Mouse (Mus musculus) megakaryocyte-erythroid progenitor cell, adult 5-6 weeks (primary cell): ENCODE measurements at regions not wholly inside any gene's neighbourhood (a gene's known extent, or its start where the extent isn't known, plus 50 kb on each side); places are given as distances from the start of the nearest gene placed in this dataset.

Experiments
- ATAC-seq: replicated peaks from 2 replicates; pipeline ENCODE4 v1.8.0; 2016; ENCODE audit warnings: mild to moderate bottlenecking, inconsistent platforms; ENCODE audit not compliant: severe bottlenecking, poor library complexity, low FRiP score, low TSS enrichment

DNA sequence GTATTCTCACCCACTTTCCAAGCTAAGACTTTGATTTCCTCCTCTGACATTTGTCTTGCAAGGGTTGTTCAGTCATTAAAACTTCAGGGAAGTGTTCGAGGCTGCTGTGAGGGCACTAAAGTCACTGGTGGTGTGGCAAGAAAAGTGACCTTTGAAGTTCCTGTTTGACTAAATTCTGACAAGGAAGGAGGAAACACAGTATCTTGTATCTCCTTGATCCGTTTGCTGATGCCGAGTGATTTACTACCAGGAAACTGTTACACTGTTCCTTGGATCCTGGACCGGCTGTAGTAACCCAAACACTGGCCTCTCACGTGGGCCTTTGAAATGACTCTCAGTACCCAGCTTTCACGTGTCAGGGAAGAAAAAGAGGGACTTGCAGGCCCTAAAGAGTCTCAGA lies 53.5 kb upstream of the Ralgapa2 start:
- ATAC-seq, result no peak

DNA sequence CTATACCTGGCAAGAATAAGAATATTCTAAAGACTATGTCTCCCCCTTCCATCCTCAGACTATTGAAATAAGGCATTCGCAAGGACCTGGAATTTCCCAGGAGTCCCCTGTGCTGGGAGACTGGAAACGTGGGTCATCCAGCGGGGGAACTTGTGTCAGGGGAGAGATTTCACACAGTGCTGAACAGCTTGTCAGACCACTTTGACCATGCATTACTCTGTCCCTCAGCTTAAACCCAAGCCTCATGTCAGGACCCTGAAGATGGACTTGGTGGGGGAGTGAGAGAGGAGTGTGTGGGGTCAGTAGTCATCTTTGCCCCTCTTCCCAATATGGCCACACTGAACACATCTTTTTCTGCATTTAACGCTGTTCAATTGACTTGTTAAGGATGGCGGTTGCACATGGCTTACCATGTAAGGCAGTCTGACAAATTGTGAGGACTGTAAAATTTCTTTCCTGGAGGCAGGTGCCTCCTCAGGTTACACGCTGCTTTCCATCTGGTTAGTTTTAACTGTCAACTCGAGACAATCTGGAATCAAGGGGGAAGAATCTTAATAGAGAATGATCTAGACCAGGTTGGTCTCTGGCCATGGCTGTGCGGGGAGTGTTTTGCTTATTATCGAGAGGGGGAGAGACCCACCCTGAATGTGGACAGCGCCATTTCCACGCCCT lies 56.2 kb upstream of the Ralgapa2 start:
- ATAC-seq, result no peak

DNA sequence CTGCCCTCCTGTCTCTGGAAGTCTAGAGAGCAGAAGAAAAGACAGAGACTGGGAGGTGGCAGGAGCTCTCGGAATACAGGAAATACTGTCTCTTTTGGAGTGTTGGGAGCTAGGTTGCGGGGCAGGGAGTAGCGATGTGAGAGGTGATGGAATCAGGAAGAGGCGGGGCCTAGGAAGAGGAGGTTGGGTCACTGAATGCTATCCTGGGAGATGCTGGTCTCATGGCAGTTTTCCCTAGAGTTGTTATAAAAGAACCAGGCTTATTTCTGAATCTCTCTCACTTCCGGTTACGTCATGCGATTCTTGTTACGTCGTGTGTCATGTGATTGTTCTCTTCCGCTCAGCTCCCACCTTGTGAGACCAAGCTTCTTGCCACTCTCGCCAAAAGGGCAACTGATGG lies 58.9 kb upstream of the Ralgapa2 start:
- no peak for ATAC-seq

DNA sequence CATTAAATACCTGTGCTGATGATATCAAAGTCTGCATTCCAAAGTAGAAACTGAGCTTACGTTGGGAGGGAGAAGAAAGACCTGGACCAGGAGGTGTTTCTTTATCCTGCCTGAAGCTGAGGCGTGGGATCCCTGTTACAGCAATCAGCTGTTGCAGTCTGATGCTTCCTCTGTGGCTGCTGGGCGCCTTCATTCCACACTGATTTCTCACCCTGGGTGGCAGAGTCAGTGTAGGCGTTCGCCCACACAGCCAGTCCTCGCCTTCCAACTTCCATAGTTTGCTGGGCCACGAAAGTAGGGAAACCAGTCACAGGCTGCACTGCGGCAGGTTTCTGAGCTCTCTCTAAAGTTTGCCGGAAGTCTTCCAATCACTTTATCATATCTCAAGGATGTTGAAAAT lies 59.7 kb upstream of the Ralgapa2 start:
- ATAC-seq, result no peak

DNA sequence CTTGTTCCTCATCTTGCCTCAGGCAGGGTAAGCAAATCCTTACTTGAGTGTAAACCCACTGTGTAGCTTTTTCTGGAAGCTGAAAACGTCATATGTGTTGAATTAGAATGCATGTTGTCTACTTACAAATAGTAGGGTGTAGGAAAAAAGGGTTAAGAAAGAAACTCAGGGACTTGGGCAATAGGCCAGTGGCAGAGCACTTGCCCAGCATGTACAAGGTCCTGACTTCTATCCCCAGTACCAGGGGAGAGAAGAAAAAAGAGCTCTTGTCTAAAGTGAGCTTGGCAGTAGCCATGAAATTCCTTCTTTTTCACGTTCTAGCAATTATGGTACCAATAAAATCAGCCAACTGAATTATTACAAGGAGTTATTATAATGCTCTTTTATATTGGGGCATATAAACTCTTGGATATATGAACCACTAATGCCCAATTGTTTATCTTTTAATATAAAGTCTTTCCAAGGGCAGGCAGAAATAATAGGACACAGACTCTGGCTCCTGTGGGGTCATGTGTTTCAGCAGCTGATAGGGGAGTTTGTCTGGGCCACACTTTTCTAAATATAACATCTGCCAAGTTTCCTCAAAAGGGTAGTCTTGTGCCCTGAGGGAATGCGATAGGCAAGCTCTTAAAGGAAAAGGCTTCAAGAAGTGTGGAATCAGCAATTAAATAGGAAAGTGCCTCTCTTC lies 63.6 kb upstream of the Ralgapa2 start:
- no peak for ATAC-seq

DNA sequence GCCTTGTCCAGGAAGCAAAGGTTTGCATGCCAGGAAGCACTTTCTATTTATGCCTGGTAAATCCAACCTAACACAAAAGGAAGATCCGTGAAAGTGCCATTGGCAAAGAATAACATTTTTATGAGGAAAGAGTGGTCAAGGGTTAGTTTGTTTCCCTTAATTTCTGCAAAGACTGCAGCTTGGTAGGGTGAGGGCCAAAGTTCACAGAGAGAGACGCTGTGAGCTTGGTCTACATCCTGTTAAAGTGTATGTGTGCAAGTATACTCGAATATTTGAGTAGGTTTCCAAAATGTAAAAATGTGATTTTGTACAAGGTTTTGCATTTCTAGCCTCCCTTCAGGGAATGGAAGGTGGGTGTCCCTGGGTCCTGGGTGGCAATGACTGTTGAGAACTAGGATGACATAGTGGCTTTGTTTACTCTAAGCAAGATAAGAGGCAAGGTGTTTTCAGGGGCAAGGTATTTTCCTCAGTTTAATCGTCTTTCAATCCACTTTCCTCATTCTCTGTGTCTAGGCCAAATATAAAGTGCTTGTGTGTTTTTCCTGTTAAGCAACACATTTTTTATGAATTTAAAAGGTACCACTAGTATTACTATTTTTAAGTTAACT lies 64.3 kb upstream of the Ralgapa2 start:
- no peak for ATAC-seq

DNA sequence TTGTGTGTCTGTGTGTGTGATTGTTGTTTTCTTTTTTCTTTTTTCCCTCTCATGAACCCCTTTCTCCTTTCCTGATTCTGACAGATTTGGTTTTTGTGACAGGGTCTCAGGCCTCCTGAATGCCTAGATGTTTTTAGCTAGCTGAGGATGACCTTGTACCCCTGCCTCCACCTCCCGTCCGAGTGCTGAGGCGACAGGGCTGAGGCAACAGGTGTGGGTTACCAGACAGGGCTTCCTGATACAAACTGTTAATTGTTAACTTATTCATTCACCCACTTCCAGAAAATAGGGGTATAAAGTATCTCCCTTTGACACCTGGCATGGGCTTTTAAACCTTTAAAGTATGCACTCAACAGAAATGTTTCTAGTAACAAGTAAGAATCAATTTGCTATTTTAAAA lies 65.0 kb upstream of the Ralgapa2 start:
- ATAC-seq, result no peak

DNA sequence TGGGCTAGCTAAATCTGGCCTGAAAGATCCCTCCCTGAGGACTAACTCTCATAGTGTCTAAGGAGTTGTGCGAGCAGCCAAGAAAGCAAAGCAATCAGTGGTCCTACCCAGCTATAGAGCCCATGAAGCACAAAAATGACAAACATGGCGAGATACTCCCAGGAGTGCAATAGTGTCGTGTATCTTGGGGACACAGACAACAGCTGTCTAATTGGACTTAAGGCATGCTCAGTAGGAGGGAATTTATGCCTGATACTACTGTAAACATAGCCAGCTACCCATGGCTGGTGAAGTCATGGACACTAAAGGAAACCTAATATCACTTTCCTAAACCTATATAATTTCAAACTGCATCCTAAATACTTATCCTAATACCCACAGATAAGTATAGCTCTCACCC lies 69.1 kb upstream of the Ralgapa2 start:
- no peak for ATAC-seq

DNA sequence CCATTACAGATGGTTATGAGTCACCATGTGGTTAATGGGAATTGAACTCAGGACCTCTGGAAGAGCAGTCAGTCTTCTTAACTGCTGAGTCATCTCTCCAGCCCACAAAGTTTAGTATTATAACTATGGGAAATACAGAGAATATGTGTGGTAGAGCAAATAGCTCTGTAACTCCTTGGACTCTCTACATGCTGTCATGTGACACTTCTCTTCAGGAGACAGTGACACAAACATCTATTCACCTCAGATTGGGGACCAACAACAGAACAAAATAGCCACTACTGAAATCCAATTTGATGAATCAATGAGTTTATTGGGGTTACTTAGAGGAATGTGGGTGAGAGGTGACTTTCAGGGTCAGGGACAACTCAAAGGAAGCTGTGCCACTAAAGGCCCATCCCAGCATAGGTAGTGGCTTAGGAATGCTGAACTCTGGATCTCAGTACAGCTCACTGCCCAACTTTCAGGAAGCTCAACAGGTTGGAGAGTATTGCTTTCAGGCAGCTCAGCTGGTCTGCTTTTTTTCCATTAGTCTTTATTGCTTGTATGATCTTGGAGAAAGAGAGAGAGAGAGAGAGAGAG lies 71.8 kb upstream of the Ralgapa2 start:
- no peak for ATAC-seq

DNA sequence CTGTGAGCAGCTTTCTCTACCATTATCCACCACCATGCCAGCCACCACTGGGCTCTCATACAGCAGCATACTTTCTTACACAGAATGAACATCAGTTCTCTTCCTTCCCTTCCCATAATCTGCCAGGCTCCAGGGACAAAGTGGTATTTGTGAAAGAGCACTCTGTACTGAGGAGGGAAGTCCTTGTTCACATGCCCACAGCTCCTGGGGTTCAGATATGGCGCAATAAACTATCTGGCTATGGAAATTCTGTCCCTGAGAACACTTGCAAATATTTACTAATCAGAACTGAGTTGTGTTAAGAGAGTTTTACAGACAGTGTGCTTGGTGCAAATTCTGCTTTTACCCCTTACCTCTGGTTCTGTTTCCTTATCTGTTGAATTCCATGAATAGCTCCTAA lies 74.2 kb upstream of the Ralgapa2 start:
- no peak for ATAC-seq

DNA sequence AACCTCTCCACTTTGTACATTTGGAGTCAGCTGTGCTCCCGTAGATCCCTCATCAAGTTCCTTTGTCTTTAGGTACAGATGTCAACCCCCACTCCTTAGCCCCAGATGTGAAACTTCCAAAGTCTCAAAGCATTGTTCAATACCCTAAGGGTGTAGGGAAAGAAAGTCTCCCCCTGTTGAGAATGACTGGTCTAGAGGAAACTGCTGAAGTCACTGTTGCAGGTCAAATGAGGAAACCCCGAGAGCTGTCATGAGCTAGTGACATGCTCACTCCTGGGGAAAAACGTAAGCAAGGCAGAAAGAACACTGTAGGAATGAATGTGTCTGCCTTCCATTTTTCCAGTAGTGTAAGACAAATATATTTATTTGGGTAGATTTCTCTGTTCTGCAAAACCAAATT lies 74.8 kb upstream of the Ralgapa2 start:
- ATAC-seq, result no peak

DNA sequence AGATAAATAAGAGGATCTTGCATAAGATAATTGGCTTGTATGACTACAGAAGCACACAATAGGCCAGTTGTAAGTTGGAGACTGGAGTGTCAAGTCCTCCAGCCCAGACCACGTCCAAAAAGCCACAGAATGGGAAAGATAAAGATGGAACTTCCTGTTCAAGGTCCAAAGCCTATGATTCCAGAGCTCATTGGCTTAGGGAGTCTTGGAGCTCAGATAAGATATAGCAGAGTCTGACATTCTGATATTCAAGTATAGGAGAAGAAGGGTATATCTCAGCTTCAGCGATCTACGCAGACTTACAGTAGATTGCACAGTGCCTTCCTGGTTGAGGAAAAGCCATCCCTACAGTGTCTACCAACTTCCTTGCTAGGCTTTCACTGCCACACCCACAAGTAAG lies 77.7 kb upstream of the Ralgapa2 start:
- no peak for ATAC-seq

DNA sequence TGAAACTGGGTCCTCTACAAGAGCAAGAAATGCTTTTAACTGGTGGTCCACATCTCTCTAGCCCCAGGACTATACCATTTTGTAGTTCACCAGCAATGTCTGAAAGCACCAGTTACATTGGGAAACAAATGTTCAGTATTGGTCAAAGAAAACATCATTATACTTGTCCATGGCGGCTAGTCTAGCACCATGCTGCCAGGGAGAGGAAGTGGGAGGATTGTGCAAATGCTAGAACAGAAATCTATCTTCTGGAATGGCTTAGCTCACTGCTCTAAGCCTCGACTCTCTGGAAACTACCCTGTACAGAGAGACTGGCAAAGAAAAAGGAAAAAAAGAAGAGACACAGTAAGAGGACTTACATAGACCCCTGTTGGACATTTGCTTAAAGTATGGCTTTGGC lies 81.1 kb upstream of the Ralgapa2 start:
- no peak for ATAC-seq

DNA sequence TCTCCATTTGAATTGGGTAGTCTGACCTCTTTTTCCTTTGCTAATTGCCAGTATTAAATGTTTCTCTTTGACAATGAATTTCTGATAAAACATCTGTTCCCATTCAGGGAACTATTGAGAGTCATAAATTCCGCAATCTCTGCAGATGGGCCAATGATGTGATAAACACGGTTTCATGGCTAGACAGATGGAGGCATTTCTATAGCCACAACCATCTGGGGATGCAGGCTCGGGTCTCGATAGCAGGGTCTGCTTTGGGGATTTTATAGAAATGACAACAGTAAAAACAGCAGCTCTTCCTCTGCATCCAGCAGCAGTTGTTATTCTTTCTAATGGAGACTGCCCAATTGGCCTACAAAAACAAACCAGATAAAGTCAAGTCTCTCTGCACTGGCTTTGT lies 82.1 kb upstream of the Ralgapa2 start:
- ATAC-seq, result no peak

DNA sequence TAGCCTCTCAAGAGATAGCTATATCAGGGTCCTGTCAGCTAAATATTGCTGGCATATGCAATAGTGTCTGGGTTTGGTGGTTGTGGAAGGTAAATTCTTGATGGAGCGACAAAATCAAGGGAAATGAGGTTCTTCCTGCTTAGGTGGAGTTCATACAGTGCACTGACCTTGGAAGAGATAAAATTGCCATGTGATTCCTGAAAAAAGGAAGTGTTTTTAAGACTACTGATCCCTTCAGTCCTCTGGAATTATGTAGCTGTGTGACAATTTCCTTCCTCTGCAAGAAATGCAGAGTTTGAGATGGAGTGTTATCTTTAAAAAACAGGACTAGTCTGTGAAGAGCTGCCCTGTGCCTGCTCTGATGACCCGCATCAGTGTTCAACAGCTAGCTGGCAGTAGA lies 83.5 kb upstream of the Ralgapa2 start:
- no peak for ATAC-seq

DNA sequence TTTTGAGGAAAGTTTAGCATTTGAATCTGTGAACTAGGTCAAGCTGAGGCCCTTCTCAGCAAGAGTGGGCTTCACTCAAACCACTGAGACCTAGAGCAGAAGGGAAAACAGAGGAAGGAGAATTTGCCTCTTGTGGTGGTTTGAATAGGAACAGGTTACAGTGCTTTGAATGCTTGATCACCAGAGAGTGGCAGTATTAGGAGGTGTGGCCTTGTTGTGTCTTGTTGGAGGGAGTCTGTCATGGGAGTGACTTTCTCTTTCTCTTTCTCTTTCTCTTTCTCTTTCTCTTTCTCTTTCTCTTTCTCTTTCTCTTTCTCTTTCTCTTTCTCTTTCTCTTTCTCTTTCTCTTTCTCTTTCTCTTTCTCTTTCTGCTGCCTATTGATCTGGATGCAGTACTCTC lies 94.0 kb upstream of the Ralgapa2 start:
- ATAC-seq, result no peak

DNA sequence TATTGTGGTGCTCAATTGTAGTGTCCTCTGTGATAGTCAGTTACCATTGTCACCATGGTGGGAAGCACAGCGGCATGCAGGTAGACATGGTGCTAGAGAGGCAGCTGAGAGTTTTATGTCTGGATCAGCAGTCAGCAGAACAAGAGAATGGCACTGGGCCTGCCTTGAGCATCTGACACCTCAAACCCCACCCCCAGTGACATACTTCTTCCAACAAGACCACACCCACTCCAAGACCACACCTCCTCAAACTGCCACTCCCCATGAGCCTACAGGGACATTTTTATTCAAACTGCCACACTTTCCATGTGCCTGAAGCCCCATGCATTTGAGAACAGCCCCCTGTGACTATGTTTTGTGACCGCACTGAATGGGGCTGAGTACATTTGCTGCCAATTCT lies 98.8 kb upstream of the Ralgapa2 start:
- ATAC-seq, result no peak

DNA sequence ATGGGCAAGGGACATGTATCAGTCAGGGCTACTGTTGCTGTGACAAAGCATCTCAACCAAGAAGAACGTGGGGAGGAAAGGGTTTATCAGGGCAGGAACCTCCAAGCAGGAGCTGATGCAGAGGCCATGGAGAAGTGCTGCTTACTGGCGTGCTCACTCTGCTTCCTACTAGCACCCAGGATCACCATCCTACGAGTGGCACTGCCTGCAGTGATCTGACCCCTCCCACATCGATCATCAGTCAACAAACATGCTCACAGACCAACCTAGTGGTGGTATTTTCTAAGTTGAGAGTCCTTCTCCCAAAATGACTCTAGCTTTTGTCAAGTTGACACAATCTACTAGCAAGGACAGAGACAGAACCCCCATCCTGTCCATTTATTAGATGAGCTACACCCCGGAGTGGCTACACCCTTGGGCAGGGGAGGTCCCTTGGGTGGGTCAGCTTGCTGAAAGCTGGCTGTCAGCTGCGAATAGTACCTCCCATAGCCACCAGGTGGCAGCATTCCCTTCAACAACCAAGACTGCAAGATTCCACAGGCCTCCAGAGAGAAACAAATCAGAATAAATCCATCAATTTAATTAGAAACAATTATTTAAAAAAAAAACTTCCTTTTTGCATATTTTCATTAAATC lies 99.9 kb upstream of the Ralgapa2 start:
- ATAC-seq, result peak; percentile 78

DNA sequence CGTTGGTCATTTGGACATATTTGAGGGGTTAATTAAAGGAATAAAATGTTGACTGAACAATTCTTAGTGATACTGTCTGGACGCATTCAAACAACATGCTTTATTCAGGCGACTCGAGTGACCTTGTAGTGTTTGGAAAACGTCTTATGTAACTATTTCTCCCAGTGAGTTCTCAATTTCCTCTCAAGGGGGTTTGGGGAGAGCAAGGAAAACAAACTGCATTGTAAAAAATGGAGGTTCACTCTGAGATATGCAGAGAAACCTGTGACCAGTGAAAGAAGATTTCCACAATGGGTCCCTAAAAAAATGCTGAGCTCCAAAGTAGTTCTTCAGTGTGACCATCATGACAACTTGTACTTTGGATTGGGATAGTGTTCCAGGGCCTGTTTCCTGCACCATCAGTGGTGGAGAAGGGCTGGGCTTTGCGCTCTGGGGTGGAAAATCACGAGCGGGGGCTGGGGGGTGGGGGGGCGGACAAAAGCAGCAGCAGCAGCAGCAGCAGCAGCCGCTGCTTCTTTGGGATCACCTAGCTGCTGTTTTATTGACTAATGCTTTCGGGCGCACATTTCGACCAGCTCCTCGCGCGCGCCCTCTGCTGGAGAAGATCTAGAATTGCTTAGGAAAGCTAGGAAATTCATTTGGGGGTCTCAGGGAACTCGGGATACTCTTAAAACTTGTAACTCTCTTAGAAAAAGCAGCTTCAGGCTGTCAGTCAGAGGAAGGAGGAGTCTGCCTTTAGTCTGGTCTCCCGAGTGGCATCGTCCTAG lies 100.6 kb upstream of the Ralgapa2 start:
- ATAC-seq, result peak; percentile 48; the same call in 1 of the 2 replicates

DNA sequence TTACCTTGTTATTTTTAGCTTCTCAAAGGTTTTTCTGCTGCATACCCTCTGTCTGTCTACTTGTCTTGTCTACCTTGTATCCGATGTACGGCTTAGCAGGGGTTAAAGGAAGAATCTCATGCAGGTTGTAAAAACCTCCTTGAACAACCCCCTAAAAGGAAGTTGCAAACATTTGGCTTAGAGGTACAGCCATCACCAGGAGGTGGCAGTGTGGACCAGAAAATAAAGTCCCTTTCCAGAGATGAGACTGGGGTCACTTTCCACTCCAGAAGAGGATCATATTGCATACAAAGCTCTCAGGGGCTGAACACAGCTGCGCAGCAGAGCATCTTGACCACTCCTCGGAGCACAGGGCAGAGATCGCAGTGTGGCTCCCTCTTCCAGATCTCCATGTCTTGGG lies 109.0 kb upstream of the Ralgapa2 start:
- ATAC-seq, result 0 out of 2 replicates have a peak, but pooled peaks have one; percentile 51
